Mouse (Mus musculus) kidney, adult 18-20 months (tissue): ENCODE results near the gene Nosip.
"Not testable (repeated sequence)": the region's sequence is repeated elsewhere in the genome, so short reads cannot be mapped to it uniquely, and the experiment has no call there.

Source experiments
- DNase-seq: peaks from one replicate; pipeline ENCODE4 v3.0.0; 2021

Gene Nosip

GRCm38 (mm10) chr7:45092828-45093515 is 30.7 kb downstream of the Nosip start:
- DNase-seq: no peak

- DNase-seq: no peak
Measured at GRCm38 (mm10) chr7:45093516-45093905, 31.3 kb downstream of the Nosip start.

GRCm38 (mm10) chr7:45094121-45094520 is 31.9 kb downstream of the Nosip start:
- no peak for DNase-seq

GRCm38 (mm10) chr7:45095367-45095766 is 33.1 kb downstream of the Nosip start:
- no peak for DNase-seq

GRCm38 (mm10) chr7:45095965-45096364 is 33.7 kb downstream of the Nosip start:
- not testable (repeated sequence) for DNase-seq

GRCm38 (mm10) chr7:45097479-45097878 is 35.2 kb downstream of the Nosip start:
- DNase-seq: peak; percentile 22

GRCm38 (mm10) chr7:45098541-45099240 is 36.5 kb downstream of the Nosip start:
- DNase-seq: no peak

- DNase-seq: no peak
Measured at GRCm38 (mm10) chr7:45100046-45100445, 37.8 kb downstream of the Nosip start.

GRCm38 (mm10) chr7:45102441-45102840 is 40.2 kb downstream of the Nosip start:
- no peak for DNase-seq

GRCm38 (mm10) chr7:45102940-45103585 is 40.8 kb downstream of the Nosip start:
- DNase-seq: peak; percentile 56

GRCm38 (mm10) chr7:45103652-45104180 is 41.5 kb downstream of the Nosip start, which contains the start of gene Fcgrt:
Fcgrt (minus strand) TSS chr7:45103851.
- DNase-seq: peak; percentile 92

- DNase-seq: no peak
Measured at GRCm38 (mm10) chr7:45104941-45105340, 42.7 kb downstream of the Nosip start.

GRCm38 (mm10) chr7:45105491-45105890 is 43.3 kb downstream of the Nosip start:
- DNase-seq: no peak

- DNase-seq: no peak
Measured at GRCm38 (mm10) chr7:45106441-45106840, 44.2 kb downstream of the Nosip start.

GRCm38 (mm10) chr7:45107052-45107645 is 44.9 kb downstream of the Nosip start:
- DNase-seq: no peak

GRCm38 (mm10) chr7:45110089-45110488 is 47.9 kb downstream of the Nosip start:
- not testable (repeated sequence) for DNase-seq

GRCm38 (mm10) chr7:45111940-45112339 is 49.7 kb downstream of the Nosip start:
- no peak for DNase-seq

- no peak for DNase-seq
Measured at GRCm38 (mm10) chr7:45112529-45112928, 50.3 kb downstream of the Nosip start.

- DNase-seq: no peak
Measured at GRCm38 (mm10) chr7:45113476-45113875, 51.2 kb downstream of the Nosip start.

GRCm38 (mm10) chr7:45117566-45117965 is 55.3 kb downstream of the Nosip start:
- no peak for DNase-seq

GRCm38 (mm10) chr7:45118336-45118735 is 56.1 kb downstream of the Nosip start:
- no peak for DNase-seq

- DNase-seq: no peak
Measured at GRCm38 (mm10) chr7:45119780-45120709, 57.8 kb downstream of the Nosip start.
